Mouse (Mus musculus): ENCODE measurements around the gene Tsc22d3. TPM values are rescaled to one million over a fixed set of nuclear protein-coding genes. Genes with fewer than 3 reads are reported as not detected.

Gene Tsc22d3
- polyA plus RNA-seq, 1 experiment from 2014 or later: 115 TPM

GRCm38 (mm10) chrX:140565212-140565611 lies 35.2 kb downstream of the Tsc22d3 start:
- Histone ChIP-seq H3K9me3 (no peaks in the 10 kb centered on the region), H3K4me1 (replicated peaks) (no peaks in the 10 kb centered on the region), H3K4me2 (no peak overlapping the region), H3K27me3 (peaks cover 64% of the 10 kb centered on the region), H3K36me3 (no peaks in the 10 kb centered on the region), H3K9ac (replicated peaks) (no peak overlapping the region), H3K27ac (no peak overlapping the region), H3K4me3 (replicated peaks) (no peak overlapping the region)
- WGBS: 92% methylated on average over 3 of the region's 3 CpGs
- ATAC-seq (ENCODE audit: insufficient number of reproducible peaks, insufficient read depth, low FRiP score, low TSS enrichment, low read depth): no peak

- Histone ChIP-seq H3K4me1 (replicated peaks) (no peaks in the 10 kb centered on the region), H3K4me3 (replicated peaks) (no peak overlapping the region), H3K27me3 (peaks cover 65% of the 10 kb centered on the region), H3K9me3 (no peaks in the 10 kb centered on the region), H3K9ac (replicated peaks) (no peak overlapping the region), H3K27ac (no peak overlapping the region), H3K4me2 (no peak overlapping the region), H3K36me3 (no peaks in the 10 kb centered on the region)
- 93% methylated on average over 1 of the region's 1 CpGs for WGBS
- ATAC-seq (ENCODE audit: insufficient number of reproducible peaks, insufficient read depth, low FRiP score, low TSS enrichment, low read depth): no peak
Measured at GRCm38 (mm10) chrX:140564777-140565176, 35.7 kb downstream of the Tsc22d3 start.

GRCm38 (mm10) chrX:140558176-140558844 lies 42.1 kb downstream of the Tsc22d3 start:
- Histone ChIP-seq H3K9me3 (no peaks in the 10 kb centered on the region), H3K4me1 (replicated peaks) (no peaks in the 10 kb centered on the region), H3K27me3 (peaks cover 49% of the 10 kb centered on the region), H3K9ac (replicated peaks) (no peak overlapping the region), H3K27ac (no peak overlapping the region), H3K36me3 (no peaks in the 10 kb centered on the region), H3K4me3 (replicated peaks) (no peak overlapping the region), H3K4me2 (no peak overlapping the region)
- 86% methylated on average over 6 of the region's 6 CpGs for WGBS
- no peak for ATAC-seq (ENCODE audit: insufficient number of reproducible peaks, insufficient read depth, low FRiP score, low TSS enrichment, low read depth)

- H3K4me3 ChIP-seq (replicated peaks): no peak overlapping the region
- no peak overlapping the region for H3K4me2 ChIP-seq
- no peaks in the 10 kb centered on the region for H3K4me1 ChIP-seq (replicated peaks)
- no peak overlapping the region for H3K27ac ChIP-seq
- H3K9ac ChIP-seq (replicated peaks): no peak overlapping the region
- H3K36me3 ChIP-seq: no peaks in the 10 kb centered on the region
- WGBS: 42% methylated on average over 2 of the region's 2 CpGs
- H3K27me3 ChIP-seq: peaks cover 54% of the 10 kb centered on the region
- no peaks in the 10 kb centered on the region for H3K9me3 ChIP-seq
- ATAC-seq (ENCODE audit: insufficient number of reproducible peaks, insufficient read depth, low FRiP score, low TSS enrichment, low read depth): no peak
Measured at GRCm38 (mm10) chrX:140555965-140556364, 44.5 kb downstream of the Tsc22d3 start.

- Histone ChIP-seq H3K4me3 (replicated peaks) (no peak overlapping the region), H3K9me3 (no peaks in the 10 kb centered on the region), H3K4me1 (replicated peaks) (no peaks in the 10 kb centered on the region), H3K27ac (no peak overlapping the region), H3K27me3 (peaks cover 51% of the 10 kb centered on the region), H3K9ac (replicated peaks) (no peak overlapping the region), H3K36me3 (no peaks in the 10 kb centered on the region), H3K4me2 (no peak overlapping the region)
- ATAC-seq (ENCODE audit: insufficient number of reproducible peaks, insufficient read depth, low FRiP score, low TSS enrichment, low read depth): no peak
- 67% methylated on average over 3 of the region's 3 CpGs for WGBS
Measured at GRCm38 (mm10) chrX:140555423-140555822, 45.0 kb downstream of the Tsc22d3 start.

GRCm38 (mm10) chrX:140547660-140548419 lies 52.6 kb downstream of the Tsc22d3 start:
- Histone ChIP-seq H3K27ac (no peak overlapping the region), H3K9ac (replicated peaks) (no peak overlapping the region), H3K9me3 (no peaks in the 10 kb centered on the region), H3K4me3 (replicated peaks) (no peak overlapping the region), H3K27me3 (peaks cover 58% of the 10 kb centered on the region), H3K4me1 (replicated peaks) (no peaks in the 10 kb centered on the region), H3K4me2 (no peak overlapping the region), H3K36me3 (no peaks in the 10 kb centered on the region)
- no peak for ATAC-seq (ENCODE audit: insufficient number of reproducible peaks, insufficient read depth, low FRiP score, low TSS enrichment, low read depth)
- WGBS: 81% methylated on average over 7 of the region's 7 CpGs

- peaks cover 5% of the 10 kb centered on the region; the same call in 1 of the 2 replicates for H3K4me1 ChIP-seq (replicated peaks)
- H3K4me2 ChIP-seq: no peak overlapping the region
- H3K9ac ChIP-seq (replicated peaks): no peak overlapping the region
- H3K4me3 ChIP-seq (replicated peaks): no peak overlapping the region
- H3K27ac ChIP-seq: no peak overlapping the region
- H3K9me3 ChIP-seq: no peaks in the 10 kb centered on the region
- H3K27me3 ChIP-seq: peaks cover 69% of the 10 kb centered on the region
- 41% methylated on average over 3 of the region's 3 CpGs for WGBS
- peaks cover 8% of the 10 kb centered on the region; the same call in 1 of the 2 replicates for H3K36me3 ChIP-seq
- no peak for ATAC-seq (ENCODE audit: insufficient number of reproducible peaks, insufficient read depth, low FRiP score, low TSS enrichment, low read depth)
Measured at GRCm38 (mm10) chrX:140544737-140545136, 55.7 kb downstream of the Tsc22d3 start.

GRCm38 (mm10) chrX:140542938-140543673 lies 57.4 kb downstream of the Tsc22d3 start:
- ATAC-seq (ENCODE audit: insufficient number of reproducible peaks, insufficient read depth, low FRiP score, low TSS enrichment, low read depth): peak; percentile 75
- Histone ChIP-seq H3K9ac (replicated peaks) (peak overlapping the region; percentile 73), H3K27ac (peak overlapping the region; percentile 87), H3K9me3 (no peaks in the 10 kb centered on the region), H3K4me3 (replicated peaks) (peak overlapping the region; percentile 47), H3K4me1 (replicated peaks) (peaks cover 5% of the 10 kb centered on the region; the same call in 1 of the 2 replicates), H3K27me3 (peaks cover 62% of the 10 kb centered on the region), H3K4me2 (peak overlapping the region; percentile 63), H3K36me3 (peaks cover 8% of the 10 kb centered on the region; the same call in 1 of the 2 replicates)
- 33% methylated on average over 18 of the region's 18 CpGs for WGBS

GRCm38 (mm10) chrX:140542474-140542845 lies 58.0 kb downstream of the Tsc22d3 start:
- Histone ChIP-seq H3K9me3 (no peaks in the 10 kb centered on the region), H3K27ac (peak overlapping the region; percentile 87), H3K4me1 (replicated peaks) (peaks cover 5% of the 10 kb centered on the region; the same call in 1 of the 2 replicates), H3K27me3 (peaks cover 59% of the 10 kb centered on the region), H3K9ac (replicated peaks) (peak overlapping the region; percentile 73), H3K4me3 (replicated peaks) (peak overlapping the region; percentile 47), H3K36me3 (peaks cover 8% of the 10 kb centered on the region; the same call in 1 of the 2 replicates), H3K4me2 (peak overlapping the region; percentile 63)
- WGBS: 12% methylated on average over 21 of the region's 21 CpGs
- ATAC-seq (ENCODE audit: insufficient number of reproducible peaks, insufficient read depth, low FRiP score, low TSS enrichment, low read depth): peak; percentile 91

GRCm38 (mm10) chrX:140541711-140542473 lies 58.6 kb downstream of the Tsc22d3 start:
- Histone ChIP-seq H3K4me2 (peak overlapping the region; percentile 63), H3K9ac (replicated peaks) (peak overlapping the region; percentile 73), H3K9me3 (no peaks in the 10 kb centered on the region), H3K27me3 (peaks cover 55% of the 10 kb centered on the region), H3K4me1 (replicated peaks) (peaks cover 5% of the 10 kb centered on the region; the same call in 1 of the 2 replicates), H3K27ac (peak overlapping the region; percentile 87), H3K36me3 (peaks cover 8% of the 10 kb centered on the region; the same call in 1 of the 2 replicates), H3K4me3 (replicated peaks) (peak overlapping the region; percentile 47)
- peak; percentile 69 for ATAC-seq (ENCODE audit: insufficient number of reproducible peaks, insufficient read depth, low FRiP score, low TSS enrichment, low read depth)
- 20% methylated on average over 10 of the region's 10 CpGs for WGBS
